Mouse (Mus musculus) megakaryocyte, embryonic 14.5 days (primary cell): ENCODE results near the gene Plxdc2.

Experiments used
- FLI1 ChIP-seq: IDR thresholded peaks from 2 replicates; pipeline ENCODE4 v1.6.1; 2012; ENCODE audit warnings: low read length, inconsistent platforms, mixed read lengths
- GATA1 ChIP-seq: IDR thresholded peaks from 3 replicates; pipeline ENCODE4 v1.6.1; 2012; ENCODE audit warnings: mixed read lengths, low read length, inconsistent platforms, borderline replicate concordance

DNA sequence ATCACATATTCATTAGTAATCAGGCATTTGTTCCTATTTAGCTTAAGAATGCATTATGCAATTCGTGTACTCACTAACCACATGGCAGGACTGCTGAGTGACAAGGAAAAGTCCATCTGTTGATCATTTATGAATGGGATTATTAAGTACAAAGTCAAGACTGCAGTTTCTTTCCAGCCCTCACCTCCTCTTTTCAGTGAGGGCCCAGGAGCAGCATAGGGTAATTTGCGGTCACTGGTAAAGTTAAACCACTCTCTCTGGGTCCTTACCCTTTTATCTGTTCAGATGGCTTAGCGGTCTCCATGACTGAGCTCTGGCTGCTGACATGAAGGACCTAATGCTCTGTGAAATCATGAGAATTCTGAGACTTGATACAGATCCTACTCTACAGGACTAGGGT, 248.2 kb downstream of the Plxdc2 start:
- TF ChIP-seq GATA1 = no peak
- no peak for TF ChIP-seq FLI1
